In genomic region chr12:86001120-86001655, GRCm38 (mm10) we compare ENCODE assay signal across 8 mouse cellular contexts.
DNase-seq lines count a peak whose midpoint lies in the region; ATAC-seq and TF ChIP-seq lines count a peak whose summit lies in the region.

No protein-coding gene starts in this region.

- TF ChIP-seq CTCF in testis, adult 2 months (IDR thresholded peaks at IDR 0.05; ENCODE audit: control insufficient read depth, insufficient read depth, insufficient replicate concordance, low read depth, low read length), result no peak

- intact Hi-C loops in heart, postnatal 36 days (cut with DNase I), result no loop called here
- intact Hi-C loops in left cerebral cortex, postnatal 36 days (cut with DNase I), result loop anchor here (2.0 kb wide), 1 partner anchor 46 kb away; no protein-coding TSS in a partner anchor

- H3K4me1 ChIP-seq in heart, embryonic 11.5 days (ENCODE audit: control insufficient read depth, insufficient read depth, low read length), result peaks cover 19% of the 10 kb centered on the region
- H3K4me1 ChIP-seq in testis, adult 2 months (ENCODE audit: control insufficient read depth, insufficient read depth, low read length), result peaks cover 2% of the 10 kb centered on the region; the same call in 1 of the 2 replicates

- H3K36me3 ChIP-seq in heart, embryonic 11.5 days (ENCODE audit: control insufficient read depth, insufficient read depth, low read length), result peaks cover 2% of the 10 kb centered on the region; the same call in 1 of the 2 replicates
- peaks cover 2% of the 10 kb centered on the region; the same call in 1 of the 2 replicates for H3K36me3 ChIP-seq in testis, adult 2 months (ENCODE audit: control insufficient read depth, insufficient read depth, low read length)

- H3K9me3 ChIP-seq in heart, embryonic 11.5 days (replicated peaks; ENCODE audit: control insufficient read depth, low read length), result no peaks in the 10 kb centered on the region

- DNase-seq in heart, postnatal 36 days, result no peak
- no peak for DNase-seq in testis, postnatal 10 days (ENCODE audit: low spot score)
- peak; percentile 54 to 56 for DNase-seq in left cerebral cortex, postnatal 36 days (ENCODE audit: low spot score in 2 of 2)
- DNase-seq in Muller cell, postnatal 12 days (ENCODE audit: inconsistent ontology term), result no peak
- DNase-seq in urinary bladder, postnatal 36 days (ENCODE audit: low spot score in 2 of 2), result no peak

- H3K27me3 ChIP-seq in heart, embryonic 11.5 days (ENCODE audit: control insufficient read depth, insufficient read depth, low read length), result no peaks in the 10 kb centered on the region
- H3K27me3 ChIP-seq in testis, adult 2 months (ENCODE audit: control insufficient read depth, insufficient read depth, low read length), result no peaks in the 10 kb centered on the region

- no peak overlapping the region for H3K4me3 ChIP-seq in heart, embryonic 11.5 days (ENCODE audit: low read depth, low read length)
- no peak overlapping the region for H3K4me3 ChIP-seq in testis, adult 2 months (ENCODE audit: control insufficient read depth, low read depth, low read length)

- H3K9ac ChIP-seq in heart, embryonic 11.5 days (ENCODE audit: low read depth, low read length), result peak overlapping the region; percentile 43

- TF ChIP-seq POLR2A in testis, adult 2 months (IDR thresholded peaks at IDR 0.05; ENCODE audit: control insufficient read depth, low read depth, low read length), result no peak

- no peak for ATAC-seq in heart, embryonic 11.5 days (replicated peaks; ENCODE audit: insufficient number of reproducible peaks, low FRiP score, low TSS enrichment)
- no peak for ATAC-seq in granulocyte monocyte progenitor cell, adult 5-6 weeks (replicated peaks; ENCODE audit: poor library complexity, severe bottlenecking)

- WGBS in heart, embryonic 11.5 days (ENCODE audit: insufficient replicate concordance), result 43% methylated on average over 7 of the region's 7 CpGs

- peak overlapping the region; percentile 8 for H3K4me2 ChIP-seq in heart, embryonic 11.5 days

- H3K27ac ChIP-seq in heart, embryonic 11.5 days (ENCODE audit: low read depth, low read length), result peak overlapping the region; percentile 94
- H3K27ac ChIP-seq in testis, adult 2 months (ENCODE audit: control insufficient read depth, insufficient read depth, low read depth, low read length), result peak overlapping the region; percentile 64; the same call in 1 of the 2 replicates

Comparison
In these comparisons a context has a peak if more than half of its experiments do, and no peak if none do; other contexts are left out.
1. DNase-seq: peak in left cerebral cortex, postnatal 36 days (2 of 2); none in heart, postnatal 36 days (0 of 2), testis, postnatal 10 days (single experiment), Muller cell, postnatal 12 days (single experiment) and urinary bladder, postnatal 36 days (0 of 2).